Comparison of ENCODE assay signal across 1 mouse cellular context in the genomic region with DNA sequence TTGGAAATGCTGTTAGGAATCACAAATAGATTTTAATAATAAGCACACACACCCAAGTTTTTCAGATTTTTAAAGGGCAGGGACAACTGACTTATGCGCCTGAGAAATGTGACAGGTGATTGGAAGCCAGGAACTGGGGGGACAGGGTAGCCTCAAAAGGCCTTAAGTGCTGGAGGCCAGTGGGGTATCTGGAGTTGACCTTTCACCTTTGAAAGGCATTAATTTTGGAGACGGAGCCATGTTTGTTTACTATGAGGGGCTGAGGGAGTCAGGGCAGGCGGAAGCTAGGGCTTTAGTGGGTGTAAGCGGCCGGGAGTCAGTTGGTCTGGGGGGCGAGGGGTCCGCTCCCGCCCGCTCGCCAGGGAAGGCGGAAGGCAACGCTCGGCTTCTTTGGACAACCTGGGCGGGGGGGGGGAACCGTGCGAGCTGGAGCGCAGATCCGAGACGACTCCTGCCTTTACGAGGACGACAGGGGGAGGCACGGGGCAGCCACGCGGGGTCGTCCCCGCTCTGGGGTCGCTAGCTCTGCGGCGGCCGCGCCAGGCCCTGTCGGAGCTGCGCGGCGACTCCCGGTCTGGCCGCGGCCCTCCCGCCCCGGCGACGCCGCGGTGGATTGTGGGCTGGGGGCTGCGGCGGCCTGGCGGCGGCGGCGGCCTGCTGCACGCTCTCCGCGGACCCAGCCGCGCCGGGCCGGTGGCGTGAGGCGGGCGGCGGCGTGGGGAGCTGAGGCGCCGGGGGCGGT.
TF ChIP-seq lines count a peak whose summit lies in the region.

No protein-coding gene starts in this region.

TF ChIP-seq in MEL, 35 proteins besides CTCF, POLR2A, EP300 and RAD21 (continued from another document):
- TF ChIP-seq MAX (IDR thresholded peaks at IDR 0.05; ENCODE audit: low read length), result 0 out of 2 replicates have a peak, but pooled peaks have one; percentile 25
- peak; percentile 47 for TF ChIP-seq HCFC1 (IDR thresholded peaks at IDR 0.05; ENCODE audit: low read depth, low read length)
- no peak for TF ChIP-seq MYC (IDR thresholded peaks at IDR 0.05; ENCODE audit: low read depth, low read length)
